Mouse (Mus musculus) spleen, postnatal 36 days (tissue): Measurements from ENCODE around the gene Phf12.

Experiments
- DNase-seq, 2 experiments: peaks; one replicate each; pipeline ENCODE4 v3.0.0; 2022; ENCODE audit warnings: low spot score in 2 of 2, mixed read lengths in 1 of 2

Phf12 gene

GRCm38 (mm10) chr11:77982441-77982905 is at the start of gene Phf12:
Phf12 (plus strand) TSS chr11:77982754.
- DNase-seq = peak; percentile 100

GRCm38 (mm10) chr11:77934111-77934521 is 48.4 kb upstream of the Phf12 start:
- DNase-seq = no peak

- DNase-seq = no peak
These were observed 47.8 kb upstream of the Phf12 start for GRCm38 (mm10) chr11:77934568-77935311.

GRCm38 (mm10) chr11:77936846-77937245 is 45.7 kb upstream of the Phf12 start:
- DNase-seq = no peak

- DNase-seq = no peak
These were observed 44.7 kb upstream of the Phf12 start for GRCm38 (mm10) chr11:77937649-77938410.

- DNase-seq = no peak
These were observed 40.3 kb upstream of the Phf12 start for GRCm38 (mm10) chr11:77942230-77942629.

GRCm38 (mm10) chr11:77947860-77948259 is 34.7 kb upstream of the Phf12 start:
- DNase-seq = no peak

GRCm38 (mm10) chr11:77950125-77950685 is 32.3 kb upstream of the Phf12 start:
- DNase-seq = no peak

- DNase-seq = no peak
These were observed 31.7 kb upstream of the Phf12 start for GRCm38 (mm10) chr11:77950797-77951228.

- DNase-seq = no peak
These were observed 28.9 kb upstream of the Phf12 start for GRCm38 (mm10) chr11:77953671-77954070.

GRCm38 (mm10) chr11:77956428-77956827 is 26.1 kb upstream of the Phf12 start:
- no peak for DNase-seq

- no peak for DNase-seq
These were observed 24.3 kb upstream of the Phf12 start for GRCm38 (mm10) chr11:77958268-77958667.

- no peak for DNase-seq
These were observed 23.6 kb upstream of the Phf12 start for GRCm38 (mm10) chr11:77958932-77959331.

GRCm38 (mm10) chr11:77960199-77960598 is 22.4 kb upstream of the Phf12 start:
- DNase-seq = no peak

- no peak for DNase-seq
These were observed 21.7 kb upstream of the Phf12 start for GRCm38 (mm10) chr11:77960898-77961297.

GRCm38 (mm10) chr11:77962946-77963345 is 19.6 kb upstream of the Phf12 start:
- DNase-seq = no peak

GRCm38 (mm10) chr11:77964415-77965095 is 18.0 kb upstream of the Phf12 start:
- DNase-seq = no peak

- DNase-seq = no peak
These were observed 17.2 kb upstream of the Phf12 start for GRCm38 (mm10) chr11:77965101-77966036.

- no peak for DNase-seq
These were observed 16.5 kb upstream of the Phf12 start for GRCm38 (mm10) chr11:77966037-77966391.

- peak; percentile 18 to 41 for DNase-seq
These were observed 15.4 kb upstream of the Phf12 start for GRCm38 (mm10) chr11:77967114-77967513.

- no peak for DNase-seq
These were observed 13.8 kb upstream of the Phf12 start for GRCm38 (mm10) chr11:77968786-77969185.
